Mouse (Mus musculus) lung, adult 2 months (tissue): ENCODE results near the gene Ndufb8.

Experiments
- CTCF ChIP-seq: fragments of 200-500 bp; IDR thresholded peaks from 2 replicates; pipeline ENCODE4 v1.5.1; 2011; ENCODE audit warnings: mild to moderate bottlenecking, low read length, control low read depth; ENCODE audit not compliant: insufficient read depth
- POLR2A ChIP-seq: fragments of 200-500 bp; IDR thresholded peaks from 2 replicates; pipeline ENCODE4 v1.6.1; 2011; ENCODE audit warnings: low read depth, mild to moderate bottlenecking, control low read depth, low read length, borderline replicate concordance; ENCODE audit errors: extremely low read depth

- no peak for TF ChIP-seq CTCF
- TF ChIP-seq POLR2A, result no peak
These were observed 9.8 kb downstream of the Ndufb8 start, which contains the start of gene Sec31b for GRCm38 (mm10) chr19:44545321-44546041.
